Mouse (Mus musculus) MEL (cell line): ENCODE results near the gene Gtpbp4. TPM values are rescaled to one million over a fixed set of nuclear protein-coding genes. Genes with fewer than 3 reads are reported as not detected.
A peak's percentile ranks its signal among the peaks of the same experiment; 100 is the strongest.

ENCODE experiments used
- DNase-seq: peaks from one replicate; pipeline ENCODE4 v3.0.0; 2011; ENCODE audit warnings: low read depth, low spot score
- H3K27ac ChIP-seq: 2 replicates; pipeline ENCODE4 v1.5.1; 2012; ENCODE audit warnings: low read depth, mild to moderate bottlenecking, control low read depth, low read length, moderate library complexity; ENCODE audit not compliant: control insufficient read depth
- H3K27me3 ChIP-seq, 2 experiments: fragments of 150-350 bp in 1 of 2; sonication (generic) in 1 of 2; 2 replicates each; pipeline ENCODE4 v1.6.1; 2012; ENCODE audit warnings: low read length in 2 of 2, mild to moderate bottlenecking in 2 of 2, improper control_type of control experiment in 1 of 2, moderate library complexity in 1 of 2; ENCODE audit not compliant: insufficient read depth in 2 of 2, control insufficient read depth in 1 of 2
- H3K36me3 ChIP-seq, 2 experiments: 2 replicates each; pipeline ENCODE4 v1.6.1; 2012 to 2014; ENCODE audit warnings: low read length in 2 of 2, improper control_type of control experiment in 1 of 2, inconsistent platforms in 1 of 2, mild to moderate bottlenecking in 1 of 2; ENCODE audit not compliant: insufficient read depth in 2 of 2, control insufficient read depth in 1 of 2
- H3K4me1 ChIP-seq, 2 experiments: fragments of 150-350 bp in 1 of 2; sonication (generic) in 1 of 2; 2 replicates each; pipeline ENCODE4 v1.6.1; 2012; ENCODE audit warnings: low read length in 2 of 2, improper control_type of control experiment in 1 of 2, mild to moderate bottlenecking in 1 of 2; ENCODE audit not compliant: insufficient read depth in 2 of 2, control insufficient read depth in 1 of 2
- H3K4me3 ChIP-seq, 2 experiments: fragments of 150-350 bp in 1 of 2; sonication (generic) in 1 of 2; 2 replicates each; pipeline ENCODE4 v1.5.1; 2012; ENCODE audit warnings: low read depth in 2 of 2, low read length in 2 of 2, mild to moderate bottlenecking in 2 of 2, moderate library complexity in 2 of 2, control low read depth in 1 of 2, improper control_type of control experiment in 1 of 2; ENCODE audit not compliant: control insufficient read depth in 1 of 2, insufficient read depth in 1 of 2
- H3K79me2 ChIP-seq: 2 replicates; pipeline ENCODE4 v1.6.1; 2012; ENCODE audit warnings: mild to moderate bottlenecking, low read length, moderate library complexity; ENCODE audit not compliant: control insufficient read depth, poor library complexity, insufficient read depth
- H3K9ac ChIP-seq: 2 replicates; pipeline ENCODE4 v1.6.1; 2012; ENCODE audit warnings: low read depth, mild to moderate bottlenecking, control low read depth, low read length, moderate library complexity; ENCODE audit not compliant: control insufficient read depth, poor library complexity, severe bottlenecking
- H3K9me3 ChIP-seq: fragments of 150-350 bp; sonication (generic); replicated peaks from 2 replicates; pipeline ENCODE4 v1.6.1; 2012; ENCODE audit warnings: mild to moderate bottlenecking, low read length, improper control_type of control experiment, moderate library complexity; ENCODE audit not compliant: insufficient read depth
- CHD1 ChIP-seq: IDR thresholded peaks from 2 replicates; pipeline ENCODE4 v1.6.1; 2012; ENCODE audit warnings: low read depth, mild to moderate bottlenecking, inconsistent platforms, low read length, improper control_type of control experiment
- EP300 ChIP-seq, 2 experiments: IDR thresholded peaks; 2 replicates each; pipeline ENCODE4 v1.6.1; 2011; ENCODE audit warnings: improper control_type of control experiment in 2 of 2, low read length in 2 of 2, low read depth in 1 of 2, mild to moderate bottlenecking in 1 of 2
- ETS1 ChIP-seq: IDR thresholded peaks from 2 replicates; pipeline ENCODE4 v1.6.1; 2012; ENCODE audit warnings: low read depth, mild to moderate bottlenecking, inconsistent platforms, low read length, improper control_type of control experiment, moderate library complexity
- GATA1 ChIP-seq: IDR thresholded peaks from 2 replicates; pipeline ENCODE4 v1.6.1; 2011; ENCODE audit warnings: low read depth, low read length, improper control_type of control experiment
- HCFC1 ChIP-seq: IDR thresholded peaks from 2 replicates; pipeline ENCODE4 v1.6.1; 2012; ENCODE audit warnings: low read depth, mild to moderate bottlenecking, inconsistent platforms, low read length, improper control_type of control experiment, moderate library complexity
- KAT2A ChIP-seq: conservative IDR thresholded peaks from 2 replicates; pipeline ENCODE4 v1.6.1; 2012; ENCODE audit warnings: low read depth, low read length, improper control_type of control experiment, inconsistent platforms
- MAFK ChIP-seq: IDR thresholded peaks from 2 replicates; pipeline ENCODE4 v1.6.1; 2011; ENCODE audit warnings: low read depth, mild to moderate bottlenecking, low read length, improper control_type of control experiment, borderline replicate concordance
- MAX ChIP-seq: IDR thresholded peaks from 2 replicates; pipeline ENCODE4 v1.6.1; 2011; ENCODE audit warnings: low read length, improper control_type of control experiment
- MAZ ChIP-seq: IDR thresholded peaks from 2 replicates; pipeline ENCODE4 v1.6.1; 2012; ENCODE audit warnings: low read depth, mild to moderate bottlenecking, inconsistent platforms, low read length, improper control_type of control experiment
- MXI1 ChIP-seq: IDR thresholded peaks from 2 replicates; pipeline ENCODE4 v1.6.1; 2011; ENCODE audit warnings: mild to moderate bottlenecking, low read depth, low read length, improper control_type of control experiment
- MYB ChIP-seq: IDR thresholded peaks from 2 replicates; pipeline ENCODE4 v1.6.1; 2011; ENCODE audit warnings: mild to moderate bottlenecking, low read depth, low read length, improper control_type of control experiment
- MYC ChIP-seq: IDR thresholded peaks from 2 replicates; pipeline ENCODE4 v1.6.1; 2011; ENCODE audit warnings: low read depth, mild to moderate bottlenecking, low read length, improper control_type of control experiment, moderate library complexity
- POLR2AphosphoS2 ChIP-seq: IDR thresholded peaks from 2 replicates; pipeline ENCODE4 v1.6.1; 2011; ENCODE audit warnings: low read length, improper control_type of control experiment
- RAD21 ChIP-seq: IDR thresholded peaks from 2 replicates; pipeline ENCODE4 v1.6.1; 2011; ENCODE audit warnings: mild to moderate bottlenecking, low read depth, low read length, improper control_type of control experiment
- SMC3 ChIP-seq: IDR thresholded peaks from 2 replicates; pipeline ENCODE4 v1.6.1; 2011; ENCODE audit warnings: low read depth, low read length, improper control_type of control experiment
- TAL1 ChIP-seq: IDR thresholded peaks from 2 replicates; pipeline ENCODE4 v1.6.1; 2012; ENCODE audit warnings: mild to moderate bottlenecking, inconsistent platforms, low read length, moderate library complexity, mixed read lengths
- USF1 ChIP-seq: IDR thresholded peaks from 2 replicates; pipeline ENCODE4 v1.6.1; 2014; ENCODE audit warnings: low read depth, mild to moderate bottlenecking, inconsistent platforms, low read length, improper control_type of control experiment, moderate library complexity
- ZC3H11A ChIP-seq: IDR thresholded peaks from 2 replicates; pipeline ENCODE4 v1.6.1; 2012; ENCODE audit warnings: low read depth, mild to moderate bottlenecking, inconsistent platforms, low read length, improper control_type of control experiment
- ZMIZ1 ChIP-seq: IDR thresholded peaks from 2 replicates; pipeline ENCODE4 v1.6.1; 2012; ENCODE audit warnings: low read depth, mild to moderate bottlenecking, inconsistent platforms, low read length, improper control_type of control experiment, moderate library complexity
- polyA plus RNA-seq, 2 experiments: library from polyadenylated mRNA; stranded (reverse) in 1 of 2; unstranded in 1 of 2; fragments of >175 nt in 1 of 2; fragments of >200 nt in 1 of 2; gene quantifications; 2 replicates each; pipeline versions ENCODE4 v1.2.1 to v1.2.4; 2012; ENCODE audit warnings: low replicate concordance in 2 of 2, low read depth in 1 of 2; ENCODE audit not compliant: insufficient read length in 2 of 2, insufficient read depth in 1 of 2, missing spikeins in 1 of 2
- total RNA-seq: library from RNA; depleted of rRNA; stranded (reverse); fragments of 300-350 nt; gene quantifications from 2 replicates; pipeline ENCODE4 v1.2.3, GENCODE M21; 2012

The Gtpbp4 gene
- total and polyA plus RNA-seq, 3 experiments = 121 to 172 (median 154) TPM

GRCm38 (mm10) chr13:9022623-9023022, 26.7 kb upstream of the Gtpbp4 start (continued):
- TF ChIP-seq HCFC1 (no peak), GATA1 (peak; percentile 43), MXI1 (no peak), MAFK (no peak), USF1 (no peak), SMC3 (no peak), ZC3H11A (no peak), KAT2A (no peak), RAD21 (no peak)

DNA sequence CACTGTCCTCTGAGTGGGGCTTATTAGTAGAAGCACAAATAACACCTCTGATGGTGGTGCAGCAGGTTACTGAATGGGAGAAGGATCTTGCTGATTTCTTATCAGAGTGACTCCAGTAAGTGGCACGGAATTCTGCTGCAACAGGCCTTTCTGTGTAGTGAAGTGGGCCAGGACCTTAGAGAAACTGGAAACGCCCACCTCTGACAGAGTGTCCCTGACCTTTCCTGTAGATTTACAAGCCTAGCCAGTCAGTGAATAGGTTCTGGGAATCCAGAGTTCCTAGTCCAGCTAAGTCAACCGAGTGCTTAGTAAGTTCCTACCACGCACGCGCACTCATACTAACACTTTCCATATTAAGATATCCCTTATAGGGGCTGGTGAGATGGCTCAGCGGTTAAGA, 25.7 kb upstream of the Gtpbp4 start:
- H3K27me3 ChIP-seq = no peaks in the 10 kb centered on the region
- no peak overlapping the region for H3K9ac ChIP-seq
- TF ChIP-seq MAFK (no peak), MYB (no peak), MAZ (no peak), RAD21 (no peak), ZMIZ1 (no peak)
- H3K4me1 ChIP-seq = peaks cover 11 to 33% of the 10 kb centered on the region in 2 experiments
- no peaks in the 10 kb centered on the region for H3K9me3 ChIP-seq
- H3K79me2 ChIP-seq = no peaks in the 10 kb centered on the region
- H3K36me3 ChIP-seq = peaks cover 0 to 36% of the 10 kb centered on the region in 2 experiments; a peak in 2 of 4 replicates
- no peak for DNase-seq
- H3K4me3 ChIP-seq = no peak overlapping the region
- H3K27ac ChIP-seq = no peak overlapping the region

- Histone ChIP-seq H3K27me3 (no peaks in the 10 kb centered on the region), H3K4me3 (no peak overlapping the region), H3K79me2 (no peaks in the 10 kb centered on the region), H3K27ac (peak overlapping the region; percentile 87), H3K4me1 (peaks cover 12 to 33% of the 10 kb centered on the region in 2 experiments), H3K36me3 (peaks cover 0 to 37% of the 10 kb centered on the region in 2 experiments; a peak in 2 of 4 replicates)
- peak; percentile 54 for DNase-seq
- no peak for TF ChIP-seq POLR2AphosphoS2
- peak; percentile 76 for TF ChIP-seq MYC
- TF ChIP-seq EP300 (IDR thresholded peaks at IDR 0.05; ENCODE audit: low read depth in 1 of 2, low read length in 2 of 2) = peak; percentile 27 to 64; a peak in 3 of 4 replicates
- TF ChIP-seq ETS1 = 0 out of 2 replicates have a peak, but pooled peaks have one; percentile 38
- TF ChIP-seq CHD1 = no peak
- TF ChIP-seq TAL1 = peak; percentile 34; the same call in 1 of the 2 replicates
- TF ChIP-seq GATA1 = peak; percentile 37; the same call in 1 of the 2 replicates
- peak; percentile 35; the same call in 1 of the 2 replicates for TF ChIP-seq MXI1
- peak; percentile 70; the same call in 1 of the 2 replicates for TF ChIP-seq MAX
- TF ChIP-seq, all 39 proteins: peak for 7
- Histone ChIP-seq H3K9ac (peak overlapping the region; percentile 29; the same call in 1 of the 2 replicates), H3K9me3 (no peaks in the 10 kb centered on the region)
Measured at GRCm38 (mm10) chr13:9019713-9020112, 23.8 kb upstream of the Gtpbp4 start.
